ENCODE assay signal across 8 mouse cellular contexts in genomic region chr12:4916994-4917804, GRCm38 (mm10). TPM values are rescaled to one million over a fixed set of nuclear protein-coding genes. Genes with fewer than 3 reads are reported as not detected.
A peak's percentile ranks its signal among the peaks of the same experiment; 100 is the strongest.
DNase-seq lines count a peak whose midpoint lies in the region; ATAC-seq and TF ChIP-seq lines count a peak whose summit lies in the region.

Atad2b (plus strand) TSS chr12:4917353.

- peak; percentile 84; the same call in 1 of the 2 replicates for TF ChIP-seq POLR2A in liver, adult 2 months (IDR thresholded peaks at IDR 0.05; ENCODE audit: extremely low read depth, insufficient read depth, low read length)
- peak; percentile 86 for TF ChIP-seq POLR2A in myocyte (IDR thresholded peaks at IDR 0.05; ENCODE audit: insufficient read length, low read depth)

- H3K9me3 ChIP-seq in heart, embryonic 11.5 days (replicated peaks; ENCODE audit: control insufficient read depth, low read length): no peaks in the 10 kb centered on the region
- H3K9me3 ChIP-seq in kidney, embryonic 16.5 days (ENCODE audit: low read length): no peaks in the 10 kb centered on the region

- H3K36me3 ChIP-seq in heart, embryonic 11.5 days (ENCODE audit: control insufficient read depth, insufficient read depth, low read length): no peaks in the 10 kb centered on the region
- H3K36me3 ChIP-seq in kidney, embryonic 16.5 days (ENCODE audit: insufficient read depth, low read length): no peaks in the 10 kb centered on the region
- no peaks in the 10 kb centered on the region for H3K36me3 ChIP-seq in liver, adult 2 months (ENCODE audit: control insufficient read depth, insufficient read depth, low read length)
- no peaks in the 10 kb centered on the region for H3K36me3 ChIP-seq in myocyte (ENCODE audit: control insufficient read depth, insufficient read depth)
- H3K36me3 ChIP-seq in splenic B cell, adult 2 months (ENCODE audit: control insufficient read depth, insufficient read depth, low read length, poor library complexity, severe bottlenecking): no peaks in the 10 kb centered on the region

- H3K27me3 ChIP-seq in heart, embryonic 11.5 days (ENCODE audit: control insufficient read depth, insufficient read depth, low read length): no peaks in the 10 kb centered on the region
- H3K27me3 ChIP-seq in kidney, embryonic 16.5 days (ENCODE audit: insufficient read depth, low read length): no peaks in the 10 kb centered on the region
- no peaks in the 10 kb centered on the region for H3K27me3 ChIP-seq in liver, adult 2 months (ENCODE audit: control insufficient read depth, insufficient read depth, low read length)
- H3K27me3 ChIP-seq in myocyte (ENCODE audit: control insufficient read depth, insufficient read depth, insufficient read length): no peaks in the 10 kb centered on the region
- no peaks in the 10 kb centered on the region; the same call in 1 of the 2 replicates for H3K27me3 ChIP-seq in splenic B cell, adult 2 months (ENCODE audit: control insufficient read depth, insufficient read depth, low read length, poor library complexity, severe bottlenecking)

- H3K4me3 ChIP-seq in heart, embryonic 11.5 days (ENCODE audit: low read depth, low read length): peak within 1 kb of the TSS; percentile 94
- peak within 1 kb of the TSS; percentile 97 for H3K4me3 ChIP-seq in kidney, embryonic 16.5 days (ENCODE audit: low read length)
- H3K4me3 ChIP-seq in liver, adult 2 months (ENCODE audit: insufficient read depth, low read depth, low read length): peak within 1 kb of the TSS; percentile 82
- H3K4me3 ChIP-seq in myocyte: peak within 1 kb of the TSS; percentile 43

- peaks cover 5% of the 10 kb centered on the region; the same call in 1 of the 2 replicates for H3K4me1 ChIP-seq in heart, embryonic 11.5 days (ENCODE audit: control insufficient read depth, insufficient read depth, low read length)
- H3K4me1 ChIP-seq in kidney, embryonic 16.5 days (ENCODE audit: insufficient read depth, low read length): peaks cover 10% of the 10 kb centered on the region
- H3K4me1 ChIP-seq in liver, adult 2 months (ENCODE audit: control insufficient read depth, insufficient read depth, low read length): peaks cover 9% of the 10 kb centered on the region

- under 1% methylated on average over 83 of the region's 89 CpGs for WGBS in heart, embryonic 11.5 days (ENCODE audit: insufficient replicate concordance)
- under 1% methylated on average over 70 of the region's 89 CpGs for WGBS in kidney, embryonic 16.5 days
- under 1% methylated on average over 89 of the region's 89 CpGs for WGBS in liver, adult 2 months

- peak within 1 kb of the TSS; percentile 98 for H3ac ChIP-seq in myocyte (ENCODE audit: control insufficient read depth, insufficient read length)

- H3K4me2 ChIP-seq in heart, embryonic 11.5 days: peak within 1 kb of the TSS; percentile 81
- peak within 1 kb of the TSS; percentile 79 for H3K4me2 ChIP-seq in kidney, embryonic 16.5 days (replicated peaks; ENCODE audit: low read depth, low read length)
- peak within 1 kb of the TSS; percentile 78 for H3K4me2 ChIP-seq in myocyte (ENCODE audit: low read depth)

- peak; percentile 93 for ATAC-seq in erythroblast, adult 5-6 weeks (replicated peaks; ENCODE audit: low FRiP score, poor library complexity, severe bottlenecking)
- ATAC-seq in heart, embryonic 11.5 days (replicated peaks; ENCODE audit: insufficient number of reproducible peaks, low FRiP score, low TSS enrichment): peak; percentile 98
- peak; percentile 99 for ATAC-seq in kidney, embryonic 16.5 days (ENCODE audit: low FRiP score, low TSS enrichment)

- peak; percentile 91 for TF ChIP-seq CTCF in liver, adult 2 months (IDR thresholded peaks at IDR 0.05; ENCODE audit: low read depth, low read length)

- peak; percentile 97 to 99 for DNase-seq in B cell, adult 2 months
- DNase-seq in brain, adult 2 months (ENCODE audit: low read depth, low spot score): peak; percentile 99
- DNase-seq in liver, adult 2 months (ENCODE audit: extremely low read depth, low read depth, low spot score): peak; percentile 79
- DNase-seq in splenic B cell, adult 2 months (ENCODE audit: low read depth, low spot score): peak; percentile 97

- H3K27ac ChIP-seq in heart, embryonic 11.5 days (ENCODE audit: low read depth, low read length): peak within 1 kb of the TSS; percentile 95
- H3K27ac ChIP-seq in kidney, embryonic 16.5 days (ENCODE audit: low read length): peak within 1 kb of the TSS; percentile 98
- peak within 1 kb of the TSS; percentile 82 for H3K27ac ChIP-seq in liver, adult 2 months (replicated peaks; ENCODE audit: insufficient read depth, low read depth, low read length)

- H3K79me2 ChIP-seq in liver, adult 2 months (ENCODE audit: control insufficient read depth, insufficient read depth, low read length): no peaks in the 10 kb centered on the region; the same call in 1 of the 2 replicates
- H3K79me2 ChIP-seq in myocyte (ENCODE audit: control insufficient read depth, insufficient read depth): peaks cover 42% of the 10 kb centered on the region

- H3K9ac ChIP-seq in heart, embryonic 11.5 days (ENCODE audit: low read depth, low read length): peak within 1 kb of the TSS; percentile 100
- H3K9ac ChIP-seq in kidney, embryonic 16.5 days (replicated peaks; ENCODE audit: low read length): peak within 1 kb of the TSS; percentile 99
- peak within 1 kb of the TSS; percentile 95 for H3K9ac ChIP-seq in liver, adult 2 months (ENCODE audit: low read depth, low read length)

TF ChIP-seq in myocyte, 11 proteins besides CTCF, POLR2A, EP300 and RAD21:
- TF ChIP-seq MAX (IDR thresholded peaks at IDR 0.05; ENCODE audit: low read depth): no peak
- no peak for TF ChIP-seq TCF12 (IDR thresholded peaks at IDR 0.05; ENCODE audit: insufficient read depth, poor library complexity, severe bottlenecking)
- no peak for TF ChIP-seq REST (IDR thresholded peaks at IDR 0.05; ENCODE audit: insufficient read depth, insufficient read length)
- peak in 2 of 3 experiments; percentile 2 to 37 for TF ChIP-seq MYOD1 (IDR thresholded peaks at IDR 0.05; ENCODE audit: control insufficient read depth in 1 of 3, insufficient read length in 2 of 3, low read depth in 2 of 3)
- no peak for TF ChIP-seq CEBPB (IDR thresholded peaks at IDR 0.05; ENCODE audit: insufficient read depth, poor library complexity, severe bottlenecking)
- TF ChIP-seq USF1 (IDR thresholded peaks at IDR 0.05; ENCODE audit: low read depth): no peak
- no peak for TF ChIP-seq POLR2AphosphoS2 (IDR thresholded peaks at IDR 0.05; ENCODE audit: insufficient read length, low read depth)
- TF ChIP-seq MYOG (IDR thresholded peaks at IDR 0.05; ENCODE audit: control insufficient read depth in 1 of 3, insufficient read depth in 1 of 3, insufficient read length in 2 of 3, low read depth in 2 of 3): peak in 1 of 3 experiments; percentile 45
- peak; percentile 4 for TF ChIP-seq E2F4 (IDR thresholded peaks at IDR 0.05; ENCODE audit: insufficient read depth)
- no peak for TF ChIP-seq TCF3 (IDR thresholded peaks at IDR 0.05; ENCODE audit: insufficient read length, low read depth)
- no peak for TF ChIP-seq SRF (IDR thresholded peaks at IDR 0.05; ENCODE audit: control insufficient read depth, insufficient read length, low read depth)

RNA-seq across cellular contexts. Expression of gene Atad2b, which starts in this region (rescaled TPM):
- 46.8 and 70.3 TPM in 2 replicates for total RNA-seq in erythroblast, adult 5-6 weeks (2015; ENCODE audit: low replicate concordance)
- 59.0 and 63.4 TPM in 2 replicates for total RNA-seq in erythroblast, adult 5-6 weeks (2017; ENCODE audit: low replicate concordance)
- polyA plus RNA-seq in heart, embryonic 11.5 days (2014; fragmentation: Nextera tagmentation; extraction: Ambion mirVana): 11.1 and 12.8 TPM in 2 replicates
- 6.3 and 9.2 TPM in 2 replicates for polyA plus RNA-seq in kidney, embryonic 16.5 days (2015; fragmentation: Nextera tagmentation; extraction: Ambion mirVana)
- total RNA-seq in liver, adult 2 months (2014; rRNA removed): 12.5 and 13.6 TPM in 2 replicates
- polyA plus RNA-seq in liver, adult 2 months (2012; rRNA removed): 5.3 and 7.2 TPM in 2 replicates
- 3.7 TPM for polyA plus RNA-seq in myocyte (2012; fragmentation: generic; extraction: Trizol)

Comparison
In these comparisons a context has a peak if more than half of its experiments do, and no peak if none do; other contexts are left out.
1. Peak in every context shown above with its lines: DNase-seq, ATAC-seq, H3K4me3 ChIP-seq and H3K27ac ChIP-seq.
2. H3K4me3 ChIP-seq: peak in every context shown above with its lines; median percentile 97 in kidney, embryonic 16.5 days; 94 in heart, embryonic 11.5 days; 82 in liver, adult 2 months; 43 in myocyte.